Mouse (Mus musculus): ENCODE measurements at regions not wholly inside any gene's neighbourhood (a gene's known extent, or its start where the extent isn't known, plus 50 kb on each side); places are given as distances from the start of the nearest gene placed in this dataset.

- H3K79me2 ChIP-seq (ENCODE audit: control insufficient read depth, insufficient read depth): no peaks in the 10 kb centered on the region
- no peaks in the 10 kb centered on the region for H3K36me3 ChIP-seq (ENCODE audit: control insufficient read depth, insufficient read depth)
- H3K4me3 ChIP-seq: no peak overlapping the region
- no peak overlapping the region for H3K4me2 ChIP-seq (ENCODE audit: low read depth)
- no peak overlapping the region for H3ac ChIP-seq (ENCODE audit: control insufficient read depth, insufficient read length)
- H3K27me3 ChIP-seq (ENCODE audit: control insufficient read depth, insufficient read depth, insufficient read length): no peaks in the 10 kb centered on the region
- no peak for TF ChIP-seq REST (IDR thresholded peaks at IDR 0.05; ENCODE audit: insufficient read depth, insufficient read length)
- TF ChIP-seq MYOD1 (IDR thresholded peaks at IDR 0.05; ENCODE audit: control insufficient read depth in 1 of 3, insufficient read length in 2 of 3, low read depth in 2 of 3): no peak
Measured at GRCm38 (mm10) chr14:106491389-106491788, 385.4 kb downstream of the Trim52 start.

- H3K4me2 ChIP-seq (ENCODE audit: low read depth): peak overlapping the region; percentile 63
- TF ChIP-seq POLR2AphosphoS2 (IDR thresholded peaks at IDR 0.05; ENCODE audit: insufficient read length, low read depth) (no peak), USF1 (IDR thresholded peaks at IDR 0.05; ENCODE audit: low read depth) (no peak), CEBPB (IDR thresholded peaks at IDR 0.05; ENCODE audit: insufficient read depth, poor library complexity, severe bottlenecking) (no peak), POLR2A (IDR thresholded peaks at IDR 0.05; ENCODE audit: insufficient read length, low read depth) (no peak), TCF12 (IDR thresholded peaks at IDR 0.05; ENCODE audit: insufficient read depth, poor library complexity, severe bottlenecking) (peak; percentile 62), MAX (IDR thresholded peaks at IDR 0.05; ENCODE audit: low read depth) (no peak), TCF3 (IDR thresholded peaks at IDR 0.05; ENCODE audit: insufficient read length, low read depth) (no peak), MYOD1 (IDR thresholded peaks at IDR 0.05; ENCODE audit: control insufficient read depth in 1 of 3, insufficient read length in 2 of 3, low read depth in 2 of 3) (peak in 2 of 3 experiments; percentile 63 to 74), E2F4 (IDR thresholded peaks at IDR 0.05; ENCODE audit: insufficient read depth) (no peak), REST (IDR thresholded peaks at IDR 0.05; ENCODE audit: insufficient read depth, insufficient read length) (no peak), MYOG (IDR thresholded peaks at IDR 0.05; ENCODE audit: control insufficient read depth in 1 of 3, insufficient read depth in 1 of 3, insufficient read length in 2 of 3, low read depth in 2 of 3) (peak in 2 of 3 experiments; percentile 41 to 82), SRF (IDR thresholded peaks at IDR 0.05; ENCODE audit: control insufficient read depth, insufficient read length, low read depth) (no peak)
- no peaks in the 10 kb centered on the region for H3K36me3 ChIP-seq (ENCODE audit: control insufficient read depth, insufficient read depth)
- no peaks in the 10 kb centered on the region for H3K79me2 ChIP-seq (ENCODE audit: control insufficient read depth, insufficient read depth)
- H3K27me3 ChIP-seq (ENCODE audit: control insufficient read depth, insufficient read depth, insufficient read length): no peaks in the 10 kb centered on the region
- no peak overlapping the region for H3ac ChIP-seq (ENCODE audit: control insufficient read depth, insufficient read length)
- H3K4me3 ChIP-seq: no peak overlapping the region
Measured at GRCm38 (mm10) chr14:106500344-106501135, 394.5 kb downstream of the Trim52 start.

- Histone ChIP-seq H3ac (ENCODE audit: control insufficient read depth, insufficient read length) (no peak overlapping the region), H3K79me2 (ENCODE audit: control insufficient read depth, insufficient read depth) (no peaks in the 10 kb centered on the region), H3K36me3 (ENCODE audit: control insufficient read depth, insufficient read depth) (no peaks in the 10 kb centered on the region), H3K4me3 (no peak overlapping the region), H3K4me2 (ENCODE audit: low read depth) (no peak overlapping the region), H3K27me3 (ENCODE audit: control insufficient read depth, insufficient read depth, insufficient read length) (no peaks in the 10 kb centered on the region)
- TF ChIP-seq TCF12 (IDR thresholded peaks at IDR 0.05; ENCODE audit: insufficient read depth, poor library complexity, severe bottlenecking): no peak
- no peak for TF ChIP-seq REST (IDR thresholded peaks at IDR 0.05; ENCODE audit: insufficient read depth, insufficient read length)
Measured at GRCm38 (mm10) chr14:106506921-106507320, 400.9 kb downstream of the Trim52 start.

- no peaks in the 10 kb centered on the region for H3K27me3 ChIP-seq (ENCODE audit: control insufficient read depth, insufficient read depth, insufficient read length)
- H3K4me2 ChIP-seq (ENCODE audit: low read depth): no peak overlapping the region
- H3K4me3 ChIP-seq: no peak overlapping the region
- no peaks in the 10 kb centered on the region for H3K79me2 ChIP-seq (ENCODE audit: control insufficient read depth, insufficient read depth)
- H3K36me3 ChIP-seq (ENCODE audit: control insufficient read depth, insufficient read depth): no peaks in the 10 kb centered on the region
- H3ac ChIP-seq (ENCODE audit: control insufficient read depth, insufficient read length): no peak overlapping the region
- TF ChIP-seq MYOD1 (IDR thresholded peaks at IDR 0.05; ENCODE audit: control insufficient read depth in 1 of 3, insufficient read length in 2 of 3, low read depth in 2 of 3) (no peak), POLR2A (IDR thresholded peaks at IDR 0.05; ENCODE audit: insufficient read length, low read depth) (no peak), TCF3 (IDR thresholded peaks at IDR 0.05; ENCODE audit: insufficient read length, low read depth) (no peak), SRF (IDR thresholded peaks at IDR 0.05; ENCODE audit: control insufficient read depth, insufficient read length, low read depth) (no peak), USF1 (IDR thresholded peaks at IDR 0.05; ENCODE audit: low read depth) (no peak), TCF12 (IDR thresholded peaks at IDR 0.05; ENCODE audit: insufficient read depth, poor library complexity, severe bottlenecking) (no peak), POLR2AphosphoS2 (IDR thresholded peaks at IDR 0.05; ENCODE audit: insufficient read length, low read depth) (no peak), CEBPB (IDR thresholded peaks at IDR 0.05; ENCODE audit: insufficient read depth, poor library complexity, severe bottlenecking) (no peak), MAX (IDR thresholded peaks at IDR 0.05; ENCODE audit: low read depth) (no peak), REST (IDR thresholded peaks at IDR 0.05; ENCODE audit: insufficient read depth, insufficient read length) (no peak), E2F4 (IDR thresholded peaks at IDR 0.05; ENCODE audit: insufficient read depth) (no peak), MYOG (IDR thresholded peaks at IDR 0.05; ENCODE audit: control insufficient read depth in 1 of 3, insufficient read depth in 1 of 3, insufficient read length in 2 of 3, low read depth in 2 of 3) (no peak)
Measured at GRCm38 (mm10) chr14:106518552-106519358, 412.8 kb downstream of the Trim52 start.

DNA sequence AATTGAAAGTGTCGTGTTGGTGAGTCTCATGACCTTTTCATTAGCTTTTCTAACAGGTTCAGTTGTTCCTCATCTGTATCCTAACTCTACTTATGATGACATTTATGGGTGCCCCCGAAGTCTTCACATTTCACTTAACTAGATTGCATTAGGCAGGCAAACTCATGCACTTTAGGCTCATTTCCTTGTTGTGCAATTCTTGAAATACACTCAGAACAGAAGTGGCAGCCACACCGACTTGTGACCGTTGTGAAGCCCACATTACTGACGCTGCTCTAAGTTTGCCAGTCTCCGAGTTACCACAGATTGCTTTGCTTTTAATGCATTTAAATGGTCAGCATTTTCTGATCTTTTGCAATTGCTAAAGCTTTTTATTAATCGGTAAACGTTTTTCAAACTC lies 414.8 kb downstream of the Trim52 start:
- Histone ChIP-seq H3K36me3 (ENCODE audit: control insufficient read depth, insufficient read depth) (no peaks in the 10 kb centered on the region), H3K4me2 (ENCODE audit: low read depth) (no peak overlapping the region), H3K79me2 (ENCODE audit: control insufficient read depth, insufficient read depth) (no peaks in the 10 kb centered on the region), H3K4me3 (no peak overlapping the region), H3ac (ENCODE audit: control insufficient read depth, insufficient read length) (no peak overlapping the region), H3K27me3 (ENCODE audit: control insufficient read depth, insufficient read depth, insufficient read length) (no peaks in the 10 kb centered on the region)
- TF ChIP-seq CEBPB (IDR thresholded peaks at IDR 0.05; ENCODE audit: insufficient read depth, poor library complexity, severe bottlenecking) (no peak), TCF12 (IDR thresholded peaks at IDR 0.05; ENCODE audit: insufficient read depth, poor library complexity, severe bottlenecking) (no peak)

Measured in myocyte (in vitro differentiated cells).